Mouse (Mus musculus): ENCODE data around the gene Strn.
"Not testable (repeated sequence)": the region's sequence is repeated elsewhere in the genome, so short reads cannot be mapped to it uniquely, and the experiment has no call there.

Strn gene

DNA sequence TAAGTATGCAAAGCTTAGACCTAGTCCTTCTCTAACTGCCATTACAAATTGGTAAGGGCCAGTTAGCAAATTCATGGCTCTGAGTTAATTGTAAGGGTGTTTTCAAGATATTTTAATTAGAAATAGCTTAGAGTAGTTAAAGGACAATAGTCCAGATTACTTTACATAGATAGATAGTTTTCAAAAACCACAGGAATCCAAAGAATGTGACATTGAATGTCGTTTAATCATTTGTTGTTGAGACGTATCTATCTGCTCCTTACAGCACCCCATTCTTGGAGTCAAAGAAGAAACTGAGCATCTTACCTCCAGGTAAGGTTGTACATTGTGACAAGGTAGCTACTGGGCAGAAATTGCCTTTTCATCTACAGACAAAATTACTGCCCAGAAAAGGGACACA is 26.7 kb downstream of the Strn start:
- in situ Hi-C loops (cut with MboI): no loop called here

- in situ Hi-C loops (cut with MboI): no loop called here
Observed at GRCm38 (mm10) chr17:78708422-78708821, 28.6 kb downstream of the Strn start.

DNA sequence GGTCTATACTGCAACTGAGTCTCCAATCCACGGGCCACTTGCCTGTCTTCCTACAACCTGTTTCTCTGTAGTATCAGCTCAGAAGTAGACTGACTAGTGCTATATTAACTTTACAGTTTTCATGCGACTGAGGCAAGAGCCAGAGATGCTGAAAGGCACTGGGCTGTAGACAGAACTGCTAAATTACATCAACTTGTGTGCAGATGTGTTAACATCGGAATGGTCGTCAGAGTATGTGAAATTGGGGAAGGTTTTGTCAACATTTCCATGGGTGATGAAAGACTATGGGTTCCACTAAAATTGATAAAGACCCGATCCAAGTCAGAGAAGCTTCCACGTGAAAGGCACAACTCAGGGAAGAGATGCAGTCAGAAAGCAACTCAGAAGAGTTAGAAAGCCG is 34.0 kb downstream of the Strn start:
- in situ Hi-C loops (cut with MboI): no loop called here

DNA sequence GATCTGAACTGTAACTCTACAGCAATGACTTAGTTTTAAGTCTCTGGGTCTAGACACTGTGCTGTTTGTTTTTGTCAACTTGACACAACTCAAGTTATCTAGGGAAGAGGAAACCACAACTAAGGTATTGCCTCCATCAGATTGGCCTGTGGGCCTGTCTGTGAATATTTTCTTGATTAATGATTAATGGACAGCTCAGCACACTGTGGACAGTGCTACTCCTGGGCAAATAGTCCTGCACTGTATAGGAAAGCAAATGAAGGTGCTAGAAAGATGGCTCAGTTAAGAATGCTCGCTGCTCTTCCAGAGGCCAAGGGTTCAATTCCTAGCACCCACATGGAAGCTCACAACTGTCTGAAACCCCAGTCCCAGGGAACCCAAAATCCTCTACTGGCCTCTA is 38.0 kb downstream of the Strn start:
- in situ Hi-C loops (cut with MboI): no loop called here

DNA sequence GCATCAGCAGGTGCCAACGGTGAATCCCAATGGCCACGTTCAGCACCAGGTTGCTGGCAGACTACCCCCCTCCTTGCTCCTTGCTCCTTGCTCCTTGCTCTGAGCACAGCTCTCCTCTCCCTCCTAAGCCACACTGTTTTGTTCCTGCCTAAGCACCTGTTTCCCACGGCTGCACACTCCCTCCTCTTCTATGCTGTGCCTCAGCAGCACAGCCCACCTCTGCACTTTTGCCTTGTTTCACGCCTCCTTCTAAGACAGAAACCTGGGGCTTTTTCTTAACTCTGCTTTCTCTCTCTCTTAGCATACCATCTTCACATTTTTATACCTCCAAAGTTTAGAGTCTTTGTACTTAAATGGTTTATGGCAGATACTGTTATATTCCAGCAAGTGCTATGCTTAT is 39.5 kb downstream of the Strn start:
- in situ Hi-C loops (cut with MboI): no loop called here

- in situ Hi-C loops (cut with MboI): no loop called here
Observed at GRCm38 (mm10) chr17:78696922-78697321, 40.1 kb downstream of the Strn start.

- in situ Hi-C loops (cut with MboI): not testable (repeated sequence)
Observed at GRCm38 (mm10) chr17:78689231-78689630, 47.8 kb downstream of the Strn start.

- in situ Hi-C loops (cut with MboI): no loop called here
Observed at GRCm38 (mm10) chr17:78687971-78688370, 49.0 kb downstream of the Strn start.

GRCm38 (mm10) chr17:78685004-78685403 is 52.0 kb downstream of the Strn start:
- in situ Hi-C loops (cut with MboI): no loop called here

DNA sequence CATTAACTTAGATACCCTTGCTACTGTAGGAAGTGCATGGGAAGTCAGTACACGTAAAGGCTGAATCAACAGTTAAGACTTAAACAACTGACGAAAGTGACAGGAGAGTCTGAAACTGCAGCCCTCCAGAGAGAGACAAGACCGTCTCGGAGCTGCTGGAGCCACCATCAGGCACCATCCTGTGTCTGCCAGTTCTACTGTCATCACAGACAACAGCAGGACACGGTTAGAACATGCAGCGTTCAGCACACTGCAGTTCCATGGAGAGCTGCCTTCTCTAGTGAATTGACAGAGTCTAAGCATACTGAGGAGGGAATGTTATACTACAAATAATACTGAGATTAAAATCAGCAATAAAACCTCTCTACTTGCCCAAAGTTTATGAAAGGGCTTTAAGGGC is 54.6 kb downstream of the Strn start:
- in situ Hi-C loops (cut with MboI): no loop called here

DNA sequence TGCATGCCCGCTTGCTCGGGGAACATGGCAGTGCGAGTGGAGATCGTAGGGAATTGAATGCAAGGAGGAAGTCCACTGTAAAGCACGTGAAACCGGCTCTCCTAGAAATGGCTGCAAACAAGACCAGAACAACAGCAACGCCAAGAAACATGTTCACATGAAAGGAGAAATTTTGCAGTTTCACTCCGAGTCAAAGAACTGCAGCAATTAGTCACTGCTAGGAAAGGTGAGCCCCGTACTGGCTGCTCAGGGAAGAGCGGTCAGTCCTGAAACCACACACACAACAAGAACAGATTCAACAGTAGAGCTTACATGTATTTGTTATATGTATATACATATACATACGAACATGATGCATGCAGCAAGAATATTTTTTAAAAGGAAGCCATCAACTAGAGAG is 57.5 kb downstream of the Strn start:
- in situ Hi-C loops (cut with MboI): no loop called here

GRCm38 (mm10) chr17:78676813-78677212 is 60.2 kb downstream of the Strn start:
- in situ Hi-C loops (cut with MboI): no loop called here

DNA sequence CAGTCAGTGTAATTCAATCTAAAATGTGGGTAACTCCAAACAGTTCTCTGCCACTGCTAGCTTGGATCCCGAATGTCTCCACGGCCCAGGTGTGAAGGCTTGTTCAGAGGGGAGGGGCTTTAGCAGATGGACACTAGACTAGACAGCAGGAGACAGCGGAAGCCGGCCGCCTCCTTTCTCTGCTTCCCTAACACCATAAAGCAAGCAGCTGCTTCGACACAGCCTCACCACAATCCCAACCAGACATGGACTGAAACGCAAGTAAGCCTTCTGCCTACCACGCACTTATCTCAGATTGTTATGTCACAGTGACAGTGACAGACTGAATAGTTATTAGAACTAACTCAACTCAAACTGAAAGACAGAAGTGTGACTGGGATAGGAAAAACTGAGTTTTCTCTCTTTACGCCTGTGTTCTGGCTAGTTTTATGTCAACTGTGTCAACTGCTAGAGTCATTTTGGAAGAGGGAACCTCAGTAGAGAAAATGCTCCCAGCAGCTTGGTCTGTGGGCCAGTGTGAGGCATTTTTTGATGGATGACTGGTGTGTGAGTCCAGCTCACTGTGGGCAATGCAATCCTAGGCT is 71.9 kb downstream of the Strn start:
- in situ Hi-C loops (cut with MboI): no loop called here

- in situ Hi-C loops (cut with MboI): no loop called here
Observed at GRCm38 (mm10) chr17:78654841-78655240, 82.2 kb downstream of the Strn start.

GRCm38 (mm10) chr17:78643853-78644475 is 93.0 kb downstream of the Strn start:
- in situ Hi-C loops (cut with MboI): no loop called here

GRCm38 (mm10) chr17:78642259-78642658 is 94.7 kb downstream of the Strn start:
- in situ Hi-C loops (cut with MboI): no loop called here

DNA sequence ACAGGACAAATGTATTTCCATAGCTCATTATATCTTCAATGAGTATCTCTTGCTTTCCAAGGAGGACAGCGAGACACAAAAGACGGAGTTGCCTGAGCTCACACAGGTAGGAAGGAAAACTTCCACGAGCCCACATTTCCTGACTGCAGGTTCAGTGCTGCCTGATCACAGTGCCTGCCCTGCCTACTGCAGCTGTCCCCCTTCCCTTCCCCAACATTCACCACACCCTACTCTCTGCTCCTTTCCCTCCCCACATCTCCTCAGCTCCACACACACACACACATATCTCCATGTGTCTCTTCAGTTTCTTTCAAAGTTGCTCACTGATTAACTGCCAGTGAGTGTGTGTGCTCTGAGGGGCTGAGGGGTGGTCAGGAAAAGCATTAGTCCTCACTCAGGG is 96.6 kb downstream of the Strn start:
- in situ Hi-C loops (cut with MboI): no loop called here

DNA sequence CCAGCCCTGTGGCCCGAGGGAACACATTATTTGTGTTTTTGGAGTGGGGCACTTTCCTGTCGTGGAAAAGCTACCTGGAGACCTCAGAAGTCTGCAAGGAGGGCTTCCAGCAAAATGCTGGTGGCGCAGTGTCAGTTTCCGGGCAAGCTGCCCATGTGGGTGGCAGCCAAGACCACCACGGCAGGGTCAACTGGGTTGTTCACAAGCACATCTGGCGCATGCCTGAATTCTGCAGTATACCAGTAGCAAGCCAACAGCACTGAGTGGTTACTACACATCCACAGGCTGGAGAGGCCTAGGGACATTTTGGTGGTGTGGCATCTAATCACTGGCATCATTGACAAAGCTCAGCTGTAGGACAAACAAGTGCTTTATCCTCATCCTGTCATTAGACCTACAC is 97.9 kb downstream of the Strn start:
- in situ Hi-C loops (cut with MboI): no loop called here

- in situ Hi-C loops (cut with MboI): no loop called here
Observed at GRCm38 (mm10) chr17:78637140-78637539, 99.9 kb downstream of the Strn start.

GRCm38 (mm10) chr17:78635616-78636015 is 101.4 kb downstream of the Strn start:
- in situ Hi-C loops (cut with MboI): no loop called here

DNA sequence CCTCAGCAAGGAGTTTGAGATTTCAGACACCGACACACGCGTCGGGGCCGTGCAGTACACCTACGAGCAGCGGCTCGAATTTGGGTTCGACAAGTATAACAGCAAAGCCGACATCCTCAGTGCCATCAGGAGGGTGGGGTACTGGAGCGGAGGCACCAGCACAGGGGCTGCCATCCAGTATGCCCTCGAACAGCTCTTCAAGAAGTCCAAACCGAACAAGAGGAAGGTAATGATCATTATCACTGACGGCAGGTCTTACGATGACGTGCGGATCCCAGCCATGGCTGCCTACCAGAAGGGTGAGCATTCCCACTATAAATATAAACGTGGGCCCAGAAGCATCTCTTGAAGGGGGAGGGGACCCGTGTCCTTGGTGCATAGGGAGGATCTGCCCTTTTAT is 112.1 kb downstream of the Strn start:
- in situ Hi-C loops (cut with MboI): no loop called here

- in situ Hi-C loops (cut with MboI): no loop called here
Observed at GRCm38 (mm10) chr17:78621863-78622262, 115.1 kb downstream of the Strn start.

GRCm38 (mm10) chr17:78620740-78621139 is 116.3 kb downstream of the Strn start:
- in situ Hi-C loops (cut with MboI): no loop called here

- in situ Hi-C loops (cut with MboI): no loop called here
Observed at GRCm38 (mm10) chr17:78619981-78620380, 117.0 kb downstream of the Strn start.

All from mature B cell (primary cell).